Mouse (Mus musculus) C2C12 (cell line): ENCODE data around the gene Ang.

ENCODE experiments used
- CEBPB ChIP-seq: IDR thresholded peaks from one replicate; pipeline ENCODE4 v1.6.1; 2011; ENCODE audit warnings: low read depth, mild to moderate bottlenecking, control low read depth, moderate library complexity
- CTCF ChIP-seq: IDR thresholded peaks from one replicate; pipeline ENCODE4 v1.5.1; 2011; ENCODE audit not compliant: control insufficient read depth, insufficient read depth, insufficient read length
- FOSL1 ChIP-seq: IDR thresholded peaks from one replicate; pipeline ENCODE4 v1.8.0; 2011; ENCODE audit warnings: mild to moderate bottlenecking, low read length; ENCODE audit not compliant: poor library complexity, insufficient read depth, severe bottlenecking
- MYOG ChIP-seq: IDR thresholded peaks from one replicate; pipeline ENCODE4 v1.6.1; 2011; ENCODE audit not compliant: control insufficient read depth, insufficient read length; ENCODE audit errors: extremely low read depth
- USF1 ChIP-seq: IDR thresholded peaks from one replicate; pipeline ENCODE4 v1.6.1; 2011; ENCODE audit warnings: low read depth, mild to moderate bottlenecking, control low read depth, moderate library complexity

DNA sequence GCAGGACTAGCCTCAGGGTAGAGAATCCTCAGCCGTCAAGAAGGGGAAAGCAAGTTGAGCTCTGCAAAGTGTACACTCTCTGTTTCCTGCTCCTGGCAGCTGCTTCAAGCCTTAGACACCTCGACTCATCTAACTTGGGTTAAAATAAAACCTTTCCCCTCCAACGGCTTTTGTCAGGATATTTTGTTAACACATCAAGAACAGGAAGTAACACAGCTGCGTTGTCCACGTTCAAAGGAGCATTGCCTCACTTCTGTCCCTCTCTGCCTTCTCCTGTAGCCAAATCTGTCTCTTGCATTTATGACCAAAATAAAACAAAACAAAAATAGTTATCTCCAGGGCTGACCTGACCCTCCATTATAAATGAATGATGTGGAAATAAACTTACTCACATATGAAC lies 43.1 kb upstream of the Ang start:
- TF ChIP-seq CTCF (no peak), FOSL1 (no peak), MYOG (no peak), CEBPB (no peak), USF1 (no peak)
